Mouse (Mus musculus) intestine, embryonic 15.5 days (tissue): ENCODE measurements around the gene Mrpl16. TPM values are rescaled to one million over a fixed set of nuclear protein-coding genes. Genes with fewer than 3 reads are reported as not detected.
A peak's percentile ranks its signal among the peaks of the same experiment; 100 is the strongest.

Source experiments
- ATAC-seq: fragments of 200-750 bp; cut with Nextera tagmentation; 2 replicates; pipeline ENCODE4 v1.8.0; 2017; ENCODE audit warnings: moderate TSS enrichment, moderate library complexity
- H3K27ac ChIP-seq: fragments of 300-500 bp; sonication (generic); 2 replicates; pipeline ENCODE4 v1.5.1; 2015; ENCODE audit warnings: mild to moderate bottlenecking, inconsistent platforms
- H3K27me3 ChIP-seq: fragments of 300-500 bp; sonication (generic); replicated peaks from 2 replicates; pipeline ENCODE4 v1.6.1; 2015; ENCODE audit warnings: inconsistent platforms
- H3K36me3 ChIP-seq: fragments of 300-500 bp; sonication (generic); 2 replicates; pipeline ENCODE4 v1.6.1; 2015; ENCODE audit warnings: inconsistent platforms
- H3K4me1 ChIP-seq: fragments of 300-500 bp; sonication (generic); replicated peaks from 2 replicates; pipeline ENCODE4 v1.6.1; 2015; ENCODE audit warnings: inconsistent platforms
- H3K4me2 ChIP-seq: fragments of 300-500 bp; sonication (generic); replicated peaks from 2 replicates; pipeline ENCODE4 v1.6.1; 2015; ENCODE audit warnings: mild to moderate bottlenecking, inconsistent platforms
- H3K4me3 ChIP-seq: fragments of 300-500 bp; sonication (generic); replicated peaks from 2 replicates; pipeline ENCODE4 v1.5.1; 2015; ENCODE audit warnings: inconsistent platforms
- H3K9ac ChIP-seq: fragments of 300-500 bp; sonication (generic); 2 replicates; pipeline ENCODE4 v1.6.1; 2015; ENCODE audit warnings: inconsistent platforms
- H3K9me3 ChIP-seq: fragments of 300-500 bp; sonication (generic); 2 replicates; pipeline ENCODE4 v1.6.1; 2016; ENCODE audit warnings: inconsistent platforms
- WGBS: fragments of 180-500 bp; shearing (Covaris S2); methylation state at CpG from one replicate; pipeline ENCODE4 v1.1.7; 2015; 5-methylcytosine and 5-hydroxymethylcytosine counted together
- polyA plus RNA-seq: library from polyadenylated mRNA; unstranded; fragments of >200 nt; fragmentation: Nextera tagmentation; extraction: Ambion mirVana; gene quantifications from 2 replicates; pipeline ENCODE4 v1.2.1, GENCODE M21; 2015

Mrpl16 gene
- polyA plus RNA-seq, 1 experiment from 2014 or later, result 63.8 TPM

DNA sequence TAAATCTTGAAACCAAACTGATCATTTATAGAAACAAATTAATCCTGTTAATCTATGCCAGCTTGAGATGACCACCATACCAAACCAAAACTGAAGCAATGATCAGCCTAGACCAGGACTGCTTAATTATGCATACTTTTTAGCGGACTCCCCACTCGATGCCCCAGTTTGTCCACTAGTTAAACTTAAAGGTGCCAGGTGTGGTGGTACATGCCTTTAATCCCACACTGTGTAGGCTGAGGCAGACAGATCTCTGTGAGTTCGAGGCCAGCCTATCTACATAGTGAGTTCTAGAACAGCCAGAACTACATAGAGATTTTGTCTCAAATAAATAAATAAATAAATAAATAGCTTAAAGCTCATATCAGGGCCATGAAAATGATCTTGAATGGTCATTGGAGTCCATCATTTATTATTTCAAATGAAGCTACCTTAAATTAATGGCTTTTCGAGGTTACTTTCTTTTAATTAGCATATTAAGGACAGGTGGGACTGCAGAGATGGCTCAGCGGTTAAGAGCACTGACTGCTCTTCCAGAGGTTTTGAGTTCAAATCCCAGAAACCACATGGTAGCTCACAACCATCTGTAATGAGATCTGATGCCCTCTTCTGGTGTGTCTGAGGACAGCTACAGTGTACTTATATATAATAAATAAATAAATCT lies 802 bp upstream of the Mrpl16 start:
- H3K27ac ChIP-seq, result no peak overlapping the region

GRCm38 (mm10) chr19:11777191-11777865 lies 7.1 kb downstream of the Mrpl16 start:
- no peaks in the 10 kb centered on the region for H3K4me1 ChIP-seq
- no peaks in the 10 kb centered on the region for H3K9me3 ChIP-seq
- H3K4me2 ChIP-seq, result no peak overlapping the region
- H3K36me3 ChIP-seq, result peaks cover 8% of the 10 kb centered on the region; the same call in 1 of the 2 replicates
- H3K4me3 ChIP-seq, result no peak overlapping the region
- no peak overlapping the region for H3K27ac ChIP-seq
- no peak overlapping the region for H3K9ac ChIP-seq
- ATAC-seq, result peak; percentile 58
- 64% methylated on average over 7 of the region's 7 CpGs for WGBS
- H3K27me3 ChIP-seq, result no peaks in the 10 kb centered on the region

More for the DNA sequence above, 802 bp upstream of the Mrpl16 start:
- Histone ChIP-seq H3K9me3 (no peaks in the 10 kb centered on the region), H3K36me3 (peaks cover 7% of the 10 kb centered on the region; the same call in 1 of the 2 replicates), H3K4me3 (peak overlapping the region; percentile 64; the same call in 1 of the 2 replicates), H3K4me1 (0 out of 2 replicates have a peak, but pooled peaks cover 6% of the 10 kb centered on the region), H3K4me2 (peak overlapping the region; percentile 73), H3K27me3 (no peaks in the 10 kb centered on the region), H3K9ac (no peak overlapping the region)
- 91% methylated on average over 5 of the region's 5 CpGs for WGBS
- no peak for ATAC-seq

DNA sequence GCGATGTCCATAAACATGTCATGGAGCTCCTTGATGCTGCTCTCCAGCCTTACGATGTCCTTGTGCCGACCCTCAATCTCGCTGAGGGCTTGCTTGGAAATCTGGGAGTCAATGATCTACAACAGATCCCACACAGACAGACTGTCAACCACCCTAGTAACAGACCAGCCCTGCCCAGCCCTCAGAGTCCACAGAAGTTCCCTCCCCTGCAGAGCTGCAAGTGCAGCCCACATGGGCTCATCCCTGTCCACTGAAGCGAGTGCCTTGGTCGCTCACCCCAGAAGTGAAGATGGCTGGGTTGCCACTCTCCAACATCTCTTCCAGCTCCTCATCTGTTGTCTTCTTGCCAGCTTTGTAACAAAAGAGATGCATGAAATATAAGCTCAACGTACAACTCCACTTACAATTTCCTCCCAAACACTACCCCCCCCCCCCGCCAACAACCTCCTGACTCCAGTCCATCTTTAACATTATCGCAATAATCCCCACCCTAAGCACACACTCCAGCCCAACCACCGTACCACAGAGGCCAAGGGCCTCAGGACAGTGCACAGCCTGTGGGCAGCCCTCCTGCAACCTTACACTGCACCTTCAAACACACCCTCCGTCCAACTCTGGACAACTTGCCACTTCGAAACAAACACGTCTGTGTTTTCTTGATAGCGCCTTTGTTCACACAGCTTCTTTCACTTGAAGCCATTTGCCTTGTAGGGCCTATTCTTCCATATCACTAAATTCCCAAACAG lies 15.4 kb downstream of the Mrpl16 start:
- no peak for ATAC-seq

GRCm38 (mm10) chr19:11787826-11788225 lies 17.6 kb downstream of the Mrpl16 start:
- 94% methylated on average over 6 of the region's 6 CpGs for WGBS
- Histone ChIP-seq H3K4me1 (no peaks in the 10 kb centered on the region), H3K27ac (no peak overlapping the region), H3K36me3 (no peaks in the 10 kb centered on the region), H3K9me3 (no peaks in the 10 kb centered on the region), H3K4me3 (no peak overlapping the region), H3K4me2 (no peak overlapping the region), H3K27me3 (no peaks in the 10 kb centered on the region), H3K9ac (no peak overlapping the region)
- no peak for ATAC-seq

More for the DNA sequence above, 15.4 kb downstream of the Mrpl16 start:
- 86% methylated on average over 14 of the region's 14 CpGs for WGBS
- H3K4me1 ChIP-seq, result no peaks in the 10 kb centered on the region
- H3K9me3 ChIP-seq, result no peaks in the 10 kb centered on the region
- H3K9ac ChIP-seq, result no peak overlapping the region
- H3K27me3 ChIP-seq, result no peaks in the 10 kb centered on the region
- H3K27ac ChIP-seq, result no peak overlapping the region
- no peak overlapping the region for H3K4me2 ChIP-seq
- no peak overlapping the region for H3K4me3 ChIP-seq
- H3K36me3 ChIP-seq, result no peaks in the 10 kb centered on the region

GRCm38 (mm10) chr19:11788876-11789275 lies 18.7 kb downstream of the Mrpl16 start:
- Histone ChIP-seq H3K9ac (no peak overlapping the region), H3K27ac (no peak overlapping the region), H3K9me3 (no peaks in the 10 kb centered on the region), H3K4me1 (no peaks in the 10 kb centered on the region), H3K4me2 (no peak overlapping the region), H3K27me3 (no peaks in the 10 kb centered on the region), H3K4me3 (no peak overlapping the region), H3K36me3 (no peaks in the 10 kb centered on the region)
- ATAC-seq, result no peak
- WGBS, result 71% methylated on average over 6 of the region's 6 CpGs

GRCm38 (mm10) chr19:11791825-11792224 lies 21.6 kb downstream of the Mrpl16 start:
- ATAC-seq, result no peak
- Histone ChIP-seq H3K9me3 (no peaks in the 10 kb centered on the region), H3K4me1 (no peaks in the 10 kb centered on the region), H3K36me3 (no peaks in the 10 kb centered on the region), H3K4me2 (no peak overlapping the region), H3K27me3 (no peaks in the 10 kb centered on the region), H3K27ac (no peak overlapping the region), H3K4me3 (no peak overlapping the region), H3K9ac (no peak overlapping the region)
- 72% methylated on average over 5 of the region's 5 CpGs for WGBS

DNA sequence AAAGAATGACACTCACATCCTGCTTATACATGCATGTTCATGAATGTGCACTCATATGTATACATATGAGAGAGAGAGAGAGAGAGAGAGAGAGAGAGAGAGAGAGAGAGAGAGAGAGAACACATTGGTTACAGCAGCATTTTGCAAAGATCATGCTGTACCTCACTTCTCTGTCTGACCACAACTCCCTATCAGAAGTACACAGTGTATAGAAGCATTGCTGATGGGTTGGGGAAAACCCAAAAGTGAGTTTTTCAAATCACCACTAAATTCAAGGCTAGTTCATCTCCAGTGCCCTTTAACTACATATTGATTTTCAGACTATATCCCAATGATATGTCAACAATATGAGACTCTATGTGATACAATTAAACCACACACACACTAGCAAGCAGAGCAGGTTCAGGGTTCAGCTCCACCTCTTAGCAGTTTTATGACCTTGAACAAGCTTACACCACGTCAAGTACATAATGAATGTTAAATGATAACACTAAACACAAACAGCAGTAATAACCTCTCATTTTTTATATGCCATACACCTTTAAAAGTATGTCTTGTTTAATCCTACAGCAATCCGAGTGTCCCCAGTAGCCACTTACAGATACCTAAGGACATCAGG lies 23.7 kb downstream of the Mrpl16 start:
- no peaks in the 10 kb centered on the region for H3K9me3 ChIP-seq
- H3K27ac ChIP-seq, result no peak overlapping the region
- ATAC-seq, result peak; percentile 79
- no peak overlapping the region for H3K4me3 ChIP-seq
- H3K9ac ChIP-seq, result no peak overlapping the region
- WGBS, result 60% methylated on average over 2 of the region's 2 CpGs
- no peaks in the 10 kb centered on the region for H3K36me3 ChIP-seq
- no peak overlapping the region for H3K4me2 ChIP-seq
- H3K27me3 ChIP-seq, result no peaks in the 10 kb centered on the region
- H3K4me1 ChIP-seq, result no peaks in the 10 kb centered on the region

- Histone ChIP-seq H3K9ac (no peak overlapping the region), H3K4me2 (no peak overlapping the region), H3K4me1 (no peaks in the 10 kb centered on the region), H3K4me3 (no peak overlapping the region), H3K36me3 (no peaks in the 10 kb centered on the region), H3K27me3 (no peaks in the 10 kb centered on the region), H3K27ac (0 out of 2 replicates have a peak overlapping the region, but pooled peaks have one; percentile 22), H3K9me3 (no peaks in the 10 kb centered on the region)
- WGBS, result 76% methylated on average over 6 of the region's 6 CpGs
- peak; percentile 80 for ATAC-seq
Measured at GRCm38 (mm10) chr19:11794447-11794846, 24.3 kb downstream of the Mrpl16 start.

DNA sequence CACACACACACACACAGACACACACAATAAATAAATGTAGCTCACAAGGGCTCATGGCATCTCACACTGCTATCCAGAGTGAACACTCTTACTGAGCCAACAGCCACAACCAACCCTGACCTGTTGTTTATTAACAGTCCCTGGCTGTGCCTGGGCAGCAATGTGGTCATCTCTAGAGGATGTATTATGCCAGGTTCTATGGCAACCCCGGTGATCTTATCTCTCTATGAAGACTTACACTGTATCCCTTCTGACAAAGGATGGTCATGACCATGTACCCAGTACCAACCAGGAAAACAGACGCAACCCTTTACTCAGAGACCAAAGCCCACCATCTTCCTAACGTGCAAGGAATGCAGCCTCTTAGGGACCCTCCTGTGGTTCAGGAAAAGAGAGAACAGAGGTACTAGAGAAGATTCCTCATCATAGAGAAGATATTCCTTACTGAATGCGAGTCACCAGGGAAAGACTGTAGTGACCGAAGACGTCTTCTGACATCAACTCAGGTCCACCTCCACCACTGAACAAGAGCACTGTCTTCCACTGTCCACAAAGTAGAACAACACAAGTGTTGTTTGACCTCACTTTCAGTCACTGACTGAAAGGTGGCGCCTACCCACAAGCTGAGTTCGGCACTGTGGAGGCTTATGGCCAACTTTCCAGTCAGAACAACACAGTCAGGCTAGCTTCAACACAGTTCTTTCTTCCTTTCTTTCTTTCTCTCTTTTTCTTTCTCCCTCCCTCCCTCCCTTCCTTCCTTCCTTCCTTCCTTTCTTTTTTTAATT lies 30.5 kb downstream of the Mrpl16 start:
- Histone ChIP-seq H3K27me3 (no peaks in the 10 kb centered on the region), H3K27ac (no peak overlapping the region), H3K9ac (no peak overlapping the region), H3K4me2 (no peak overlapping the region), H3K4me1 (no peaks in the 10 kb centered on the region), H3K36me3 (no peaks in the 10 kb centered on the region), H3K9me3 (no peaks in the 10 kb centered on the region), H3K4me3 (no peak overlapping the region)
- 80% methylated on average over 8 of the region's 8 CpGs for WGBS
- no peak for ATAC-seq

DNA sequence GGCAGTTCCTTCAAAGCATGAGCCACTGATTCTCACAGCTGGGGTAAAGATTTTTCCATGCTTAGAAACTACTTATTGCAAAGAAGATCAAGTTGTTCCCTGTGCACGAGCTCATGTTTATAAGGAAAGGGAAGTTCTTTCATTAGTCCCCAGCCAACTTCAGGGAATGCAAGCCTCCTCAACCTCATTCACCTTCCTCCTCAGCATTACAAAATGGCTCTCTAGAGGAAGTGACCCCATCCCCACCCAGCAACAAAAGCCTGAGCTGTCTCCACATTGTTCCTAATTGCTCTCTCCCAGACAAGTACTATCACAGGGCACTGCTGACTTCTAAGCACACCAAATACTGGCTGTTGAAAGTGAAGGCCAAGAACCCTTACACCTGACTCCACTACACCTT lies 34.2 kb downstream of the Mrpl16 start:
- Histone ChIP-seq H3K27ac (no peak overlapping the region), H3K4me3 (no peak overlapping the region), H3K27me3 (no peaks in the 10 kb centered on the region), H3K4me1 (no peaks in the 10 kb centered on the region), H3K9me3 (no peaks in the 10 kb centered on the region), H3K9ac (no peak overlapping the region), H3K4me2 (no peak overlapping the region), H3K36me3 (no peaks in the 10 kb centered on the region)
- no peak for ATAC-seq
- WGBS, result 35% methylated on average over 1 of the region's 1 CpGs

- Histone ChIP-seq H3K4me1 (no peaks in the 10 kb centered on the region), H3K27ac (no peak overlapping the region), H3K9ac (no peak overlapping the region), H3K4me3 (no peak overlapping the region), H3K4me2 (no peak overlapping the region), H3K36me3 (no peaks in the 10 kb centered on the region), H3K27me3 (no peaks in the 10 kb centered on the region), H3K9me3 (no peaks in the 10 kb centered on the region)
- ATAC-seq, result no peak
- 53% methylated on average over 2 of the region's 2 CpGs for WGBS
Measured at GRCm38 (mm10) chr19:11807251-11807650, 37.1 kb downstream of the Mrpl16 start.
